Mouse (Mus musculus) ES-E14 (cell line): ENCODE results near the gene Nup88.

Source experiments
- HCFC1 ChIP-seq: IDR thresholded peaks from 2 replicates; pipeline ENCODE4 v1.6.1; 2012; ENCODE audit warnings: low read length, inconsistent platforms, borderline replicate concordance; ENCODE audit not compliant: insufficient read depth
- MAFK ChIP-seq: IDR thresholded peaks from 2 replicates; pipeline ENCODE4 v1.6.1; 2014; ENCODE audit warnings: mild to moderate bottlenecking, low read depth, low read length, inconsistent platforms; ENCODE audit not compliant: insufficient read depth
- ZC3H11A ChIP-seq: IDR thresholded peaks from 2 replicates; pipeline ENCODE4 v1.6.1; 2012; ENCODE audit warnings: low read depth, mild to moderate bottlenecking, inconsistent platforms, low read length, borderline replicate concordance
- ZNF384 ChIP-seq: IDR thresholded peaks from 2 replicates; pipeline ENCODE4 v1.6.1; 2012; ENCODE audit warnings: low read depth, low read length, inconsistent platforms

DNA sequence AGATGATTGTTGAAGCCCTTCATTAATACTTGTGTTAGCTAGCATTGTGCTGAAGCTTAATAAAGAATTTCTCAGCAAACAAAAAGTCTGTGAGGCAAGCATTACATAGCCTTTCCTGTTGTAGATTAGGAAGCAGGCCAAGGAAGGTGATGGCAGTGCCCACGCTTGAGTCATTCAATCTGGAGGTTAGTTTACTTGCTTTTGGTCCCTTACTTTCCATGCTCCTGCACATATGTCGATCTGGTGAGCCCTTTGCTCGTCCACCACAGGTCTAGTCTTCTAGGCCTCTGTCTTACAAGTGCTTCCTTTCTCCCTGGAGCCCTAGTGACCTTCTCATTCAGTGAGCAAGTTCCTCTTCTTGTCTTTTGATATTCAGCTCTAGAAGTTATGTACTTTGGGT is 63.1 kb downstream of the Nup88 start:
- TF ChIP-seq ZC3H11A (no peak), HCFC1 (no peak), ZNF384 (no peak), MAFK (no peak)
